Mouse (Mus musculus): ENCODE data around the gene Gm20503.

Gm20503 gene

DNA sequence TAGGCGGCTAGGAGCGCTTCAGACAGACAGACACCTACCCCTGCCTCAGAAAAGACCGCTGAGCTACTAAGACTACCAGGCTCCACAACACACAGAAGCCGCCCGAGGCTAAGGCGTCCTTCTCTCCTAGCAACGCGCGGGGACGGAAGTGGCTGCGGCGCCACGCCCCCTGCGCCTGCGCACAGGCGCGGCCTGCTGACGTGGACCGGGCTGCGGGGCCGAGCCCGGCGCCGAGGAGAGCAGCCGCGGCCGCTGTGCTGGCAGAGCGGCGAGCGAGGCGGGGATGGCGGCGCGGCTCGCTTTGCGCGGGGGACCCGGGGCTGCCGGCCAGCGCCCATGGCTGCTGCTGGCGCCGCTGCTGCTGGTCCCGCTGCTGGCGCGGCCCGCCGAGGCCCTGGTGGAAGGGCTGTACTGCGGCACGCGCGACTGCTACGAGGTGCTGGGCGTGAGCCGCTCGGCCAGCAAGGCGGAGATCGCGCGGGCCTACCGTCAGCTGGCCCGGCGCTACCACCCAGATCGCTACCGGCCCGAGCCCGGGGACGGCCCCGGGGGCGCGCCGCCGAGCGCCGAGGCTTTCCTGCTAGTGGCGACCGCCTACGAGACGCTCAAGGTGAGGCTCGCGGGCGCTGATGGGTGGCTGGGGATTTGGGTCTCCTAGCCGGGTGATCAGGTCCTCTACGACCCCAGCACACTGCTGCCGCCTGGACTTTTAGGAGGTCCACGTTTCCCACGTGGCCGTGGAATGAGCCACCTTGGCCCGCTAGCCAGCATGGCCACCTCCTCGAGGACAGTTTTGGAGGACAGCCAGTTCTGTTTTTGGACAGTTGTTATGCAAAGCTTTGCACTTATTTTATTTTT is at the start of gene Gm20503:
Gene Gm20503 (plus strand): TSS at position 263 of the 858 bp plus-strand sequence.
- peak; percentile 92 for DNase-seq (ENCODE audit: low spot score)

DNA sequence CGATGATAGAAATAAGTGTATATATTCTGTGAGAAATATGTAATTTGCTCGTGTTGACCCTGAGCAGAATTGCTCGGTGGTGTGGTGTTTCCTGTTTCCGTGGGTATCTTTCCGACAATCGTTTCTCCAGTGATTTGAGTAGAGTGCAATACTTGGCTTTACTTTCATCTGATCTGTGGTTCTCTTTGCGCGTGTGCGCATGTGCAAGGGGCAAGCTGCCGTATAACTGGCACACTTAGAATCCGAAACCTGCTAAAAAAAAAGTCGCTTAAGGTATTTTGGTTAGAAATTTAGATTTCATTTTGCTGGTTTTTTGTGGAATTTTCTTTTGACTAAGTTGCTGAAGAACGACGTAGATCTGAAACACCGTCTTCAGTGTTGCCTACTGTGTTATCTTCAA is 41.3 kb upstream of the Gm20503 start:
- no peak for DNase-seq (ENCODE audit: low spot score)

DNA sequence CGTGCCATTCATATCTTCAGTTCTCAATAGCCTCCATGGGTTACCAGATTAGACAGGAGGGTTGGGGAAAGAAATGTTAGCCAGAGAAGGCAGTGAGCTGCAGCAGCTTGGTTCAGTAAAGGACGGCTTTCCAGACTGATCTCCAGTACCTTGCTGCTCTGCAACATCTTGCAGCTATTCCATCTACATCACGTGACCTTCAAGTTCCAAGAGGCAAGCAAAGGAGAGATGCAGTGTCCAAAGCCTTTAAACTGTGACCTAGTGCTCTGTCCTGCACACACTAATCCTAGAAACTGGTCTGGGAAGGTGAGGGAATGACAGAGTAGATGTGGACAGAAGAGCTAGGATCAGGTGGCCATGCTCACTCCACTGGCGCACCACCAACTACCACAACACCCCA is 39.7 kb upstream of the Gm20503 start:
- no peak for DNase-seq (ENCODE audit: low spot score)

DNA sequence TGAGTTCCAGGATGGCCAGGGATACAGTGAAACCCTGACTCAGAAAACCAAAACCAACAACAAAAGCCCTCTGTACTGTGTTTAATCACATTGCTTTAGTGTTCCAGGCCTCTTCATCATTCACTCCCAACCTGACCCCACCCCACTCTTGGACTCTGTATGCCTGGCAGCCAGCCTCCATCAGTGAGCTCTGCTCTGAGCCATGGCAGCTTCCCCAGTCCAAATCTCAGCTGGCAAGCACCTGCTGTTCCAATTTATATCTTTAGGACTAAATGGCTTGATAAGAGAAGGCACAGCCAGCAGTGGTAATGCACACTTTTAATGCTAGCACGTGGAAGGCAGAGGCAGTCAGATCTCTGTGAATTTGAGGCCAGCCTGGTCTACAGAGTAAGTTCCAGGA is 37.9 kb upstream of the Gm20503 start:
- DNase-seq (ENCODE audit: low spot score) = no peak

DNA sequence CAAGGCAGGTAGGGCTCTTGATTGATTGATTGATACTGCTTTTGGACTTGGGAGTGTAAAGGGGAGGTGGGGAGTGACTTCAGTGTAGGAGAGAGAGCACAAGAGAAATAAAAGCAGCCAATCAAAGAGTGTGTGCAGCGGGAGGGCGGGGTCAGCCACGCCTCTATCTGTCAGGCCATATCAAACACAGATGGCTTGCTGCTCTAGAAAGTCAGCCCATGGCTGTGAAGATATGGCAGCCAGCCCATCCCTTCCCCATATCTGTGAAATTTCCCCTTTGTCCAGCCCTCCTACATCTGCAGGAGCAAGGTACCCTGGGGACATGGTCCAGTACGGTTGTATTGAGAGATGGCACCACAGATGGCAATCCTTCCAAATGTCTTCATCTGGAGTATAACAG is 32.3 kb upstream of the Gm20503 start:
- no peak for DNase-seq (ENCODE audit: low spot score)

DNA sequence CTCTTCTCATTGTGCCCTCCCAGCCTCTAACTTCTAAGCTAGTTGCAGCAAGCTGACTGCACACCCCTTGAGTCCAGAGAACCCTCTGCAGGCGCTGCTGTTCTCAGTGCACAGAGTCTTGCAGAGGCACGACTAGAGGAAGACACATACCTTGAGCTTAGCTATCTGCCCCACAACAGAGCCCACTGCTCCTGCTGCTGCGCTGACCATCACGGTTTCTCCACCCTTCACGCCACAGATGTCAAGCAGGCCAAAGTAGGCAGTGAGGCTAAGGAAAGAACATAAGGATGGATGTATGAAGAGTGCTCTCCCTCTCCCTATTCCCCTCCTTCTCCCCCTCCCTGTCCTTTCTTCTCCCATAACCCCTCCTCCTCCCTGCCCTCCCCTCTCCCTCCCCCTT is 27.3 kb upstream of the Gm20503 start:
- no peak for DNase-seq (ENCODE audit: low spot score)

DNA sequence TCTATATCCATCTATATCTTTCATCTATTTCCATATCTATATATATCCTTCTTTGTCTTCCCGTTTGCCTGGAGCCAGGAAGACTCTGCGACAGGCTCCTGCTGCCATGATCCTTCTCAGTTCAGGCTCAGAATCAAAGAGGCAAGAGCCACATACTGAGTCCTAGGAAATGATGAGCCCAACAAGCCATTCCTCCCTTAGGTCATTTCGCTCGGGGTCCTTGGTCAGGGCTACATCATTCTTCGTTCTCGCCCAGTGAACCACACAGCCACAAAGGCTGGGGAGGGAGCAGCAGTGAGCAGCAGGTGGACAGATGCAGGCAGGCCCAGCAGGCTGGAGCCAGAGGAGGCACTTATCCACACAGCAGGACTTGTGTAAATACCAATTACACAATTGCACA is 21.6 kb upstream of the Gm20503 start:
- no peak for DNase-seq (ENCODE audit: low spot score)

DNA sequence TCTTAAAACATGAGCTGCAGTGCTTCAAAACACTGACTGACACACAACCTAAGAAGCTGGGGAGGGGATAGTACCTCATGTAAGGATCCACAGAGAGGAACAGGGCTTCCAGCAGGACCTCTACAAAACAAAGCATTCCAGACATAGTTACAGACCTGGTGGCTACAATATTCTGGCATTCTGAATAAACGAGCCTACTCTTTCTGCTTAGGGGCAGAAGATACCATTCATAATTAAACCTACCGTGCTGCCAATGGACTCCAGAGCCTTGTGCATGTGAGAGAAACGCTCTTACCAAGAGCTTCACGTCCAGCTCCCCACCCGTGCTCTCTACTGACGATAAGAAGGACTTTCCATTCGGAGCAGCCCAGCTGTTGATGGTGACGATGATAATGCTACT is 20.2 kb upstream of the Gm20503 start:
- no peak for DNase-seq (ENCODE audit: low spot score)

DNA sequence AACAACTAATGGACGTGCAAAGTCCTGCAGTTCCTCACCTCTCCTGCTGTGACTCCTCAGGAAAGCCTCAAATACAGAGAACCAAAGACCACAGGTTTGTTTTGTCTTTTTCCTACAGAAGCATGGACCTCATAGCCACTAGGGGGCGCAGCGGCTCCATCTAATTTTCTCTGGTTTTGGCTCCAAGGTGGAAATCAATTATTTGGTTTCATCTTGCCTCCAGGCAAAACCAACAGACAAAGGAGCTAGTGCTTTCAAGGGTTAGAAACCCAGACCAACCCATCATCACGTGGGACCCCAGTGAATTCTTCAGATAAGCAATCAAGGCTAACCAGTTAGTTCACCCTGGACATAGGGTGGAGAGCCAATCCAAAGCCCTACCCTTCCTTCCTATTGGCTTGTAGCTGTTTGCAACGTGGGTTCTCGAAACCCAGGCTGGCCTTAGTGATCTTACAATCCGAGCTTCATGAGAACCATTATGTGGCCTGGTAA is 17.8 kb upstream of the Gm20503 start:
- DNase-seq (ENCODE audit: low spot score) = peak; percentile 84

DNA sequence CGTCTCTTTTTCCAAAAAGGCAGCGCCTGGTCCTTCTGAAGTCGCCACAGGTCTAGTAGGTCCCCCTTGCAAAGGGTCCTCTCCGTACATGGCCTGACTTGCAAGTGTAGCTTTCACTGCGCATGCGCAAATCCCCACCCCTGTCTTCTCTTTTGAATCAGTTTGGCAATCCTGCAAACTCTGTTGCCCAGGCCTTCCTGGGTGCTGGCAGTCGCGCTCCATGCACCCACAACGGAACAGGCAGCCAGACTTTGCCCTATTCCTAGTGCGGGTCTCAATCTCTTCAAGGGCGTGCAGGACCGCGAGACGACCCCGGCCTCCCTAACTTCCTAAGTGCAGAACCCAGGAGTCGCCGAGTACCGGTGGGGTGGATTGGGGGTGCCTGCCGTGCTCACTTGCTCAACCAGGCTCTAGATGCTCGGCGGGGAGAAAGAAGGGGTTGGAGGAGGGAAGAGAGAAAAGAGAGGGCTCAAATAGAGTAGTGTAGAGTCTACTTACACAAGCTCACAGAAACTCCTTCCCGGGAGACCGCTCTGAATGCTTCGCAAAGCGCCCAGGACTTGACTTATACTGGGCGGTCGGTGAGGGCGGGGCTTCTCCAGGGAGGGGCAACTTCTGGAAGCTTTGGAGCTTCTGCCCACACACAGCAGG is 16.3 kb upstream of the Gm20503 start, which contains the start of gene Ptgr1:
Gene Ptgr1 (minus strand): TSS at position 580 of the 651 bp plus-strand sequence.
- peak; percentile 90 for DNase-seq (ENCODE audit: low spot score)

DNA sequence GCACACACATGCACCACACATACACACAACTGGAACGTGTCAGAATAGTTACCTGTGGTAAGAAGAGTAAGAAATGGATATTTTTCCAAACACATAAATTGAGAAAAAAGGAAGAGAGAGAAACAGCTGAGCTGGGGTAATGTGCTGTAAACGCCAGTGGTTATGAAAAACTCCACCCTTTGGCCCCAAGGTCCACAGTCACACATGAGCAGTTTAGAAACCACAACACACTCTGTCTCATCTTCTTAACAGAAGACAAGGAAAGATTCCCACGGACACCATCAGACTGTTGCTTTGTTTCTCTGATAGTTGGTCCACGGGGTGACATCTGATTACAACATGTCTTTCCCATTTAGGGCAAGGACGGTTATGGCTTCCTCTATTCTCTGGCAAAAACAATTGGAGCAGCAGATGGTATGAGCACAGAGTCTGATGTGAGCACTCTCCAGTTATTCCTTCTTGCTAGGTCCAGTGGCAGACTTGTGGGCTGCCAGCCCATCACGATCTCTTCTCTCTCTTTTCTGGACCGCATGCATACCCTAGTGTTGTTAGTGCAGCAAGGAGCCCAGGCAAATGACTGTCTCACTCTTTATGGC is 13.6 kb upstream of the Gm20503 start:
- no peak for DNase-seq (ENCODE audit: low spot score)

DNA sequence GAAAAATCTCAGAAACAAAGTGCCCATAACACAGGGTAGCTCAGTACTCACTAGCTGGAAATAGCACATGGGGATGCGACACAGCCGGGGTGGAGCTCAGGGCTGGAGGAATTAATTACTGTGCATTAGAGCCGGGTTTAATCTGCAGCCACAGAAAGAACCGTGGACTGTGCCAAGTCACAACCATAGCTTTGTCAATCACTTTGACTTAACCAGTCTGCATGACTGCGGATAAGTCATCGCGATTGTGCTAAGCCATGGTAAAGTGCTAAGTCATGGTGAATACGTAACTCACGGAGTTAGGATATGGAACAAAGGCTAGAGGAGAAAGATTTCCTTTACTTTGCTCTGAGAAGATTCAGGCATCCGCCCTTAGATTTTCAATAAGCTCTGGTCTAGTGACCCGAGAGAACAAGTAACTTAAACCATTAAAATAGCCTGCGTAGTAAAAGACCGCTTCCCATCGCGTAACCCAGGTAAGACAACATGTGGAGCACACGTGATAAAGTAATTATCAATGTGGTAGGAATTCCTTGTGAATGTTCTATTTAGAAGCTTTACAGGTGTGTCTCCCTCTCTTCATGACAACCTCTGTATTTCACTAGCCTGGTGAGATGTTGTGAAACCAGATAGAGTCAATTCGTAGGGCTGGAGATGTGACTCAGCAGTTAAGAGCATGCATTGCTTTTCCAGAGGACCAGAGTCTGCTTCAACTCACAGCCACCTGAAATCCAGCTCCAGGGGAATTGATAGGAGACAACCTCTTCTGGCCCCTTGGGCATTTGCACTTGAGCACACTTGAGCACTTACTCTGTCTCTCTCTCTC is 12.2 kb upstream of the Gm20503 start:
- DNase-seq (ENCODE audit: low spot score) = no peak

DNA sequence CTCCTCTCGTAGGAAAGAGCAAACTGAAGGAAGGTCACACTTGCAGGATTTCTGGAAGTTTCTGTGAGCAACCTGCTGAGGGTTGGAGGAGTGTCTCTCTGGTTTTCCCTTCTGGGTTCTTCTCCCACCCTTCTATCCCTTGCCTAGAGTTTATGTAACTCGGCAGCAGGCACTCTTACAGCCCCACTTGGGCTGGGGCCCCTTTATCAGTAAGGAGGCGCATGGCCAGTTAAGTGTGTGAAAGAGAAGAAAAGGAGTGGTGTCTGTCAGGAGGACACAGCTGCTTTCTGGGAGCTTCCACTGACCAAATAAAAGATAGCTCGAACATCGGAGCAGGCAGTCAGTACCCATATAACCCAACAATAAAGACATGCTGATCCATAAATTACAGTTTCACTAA is 10.8 kb upstream of the Gm20503 start:
- no peak for DNase-seq (ENCODE audit: low spot score)

DNA sequence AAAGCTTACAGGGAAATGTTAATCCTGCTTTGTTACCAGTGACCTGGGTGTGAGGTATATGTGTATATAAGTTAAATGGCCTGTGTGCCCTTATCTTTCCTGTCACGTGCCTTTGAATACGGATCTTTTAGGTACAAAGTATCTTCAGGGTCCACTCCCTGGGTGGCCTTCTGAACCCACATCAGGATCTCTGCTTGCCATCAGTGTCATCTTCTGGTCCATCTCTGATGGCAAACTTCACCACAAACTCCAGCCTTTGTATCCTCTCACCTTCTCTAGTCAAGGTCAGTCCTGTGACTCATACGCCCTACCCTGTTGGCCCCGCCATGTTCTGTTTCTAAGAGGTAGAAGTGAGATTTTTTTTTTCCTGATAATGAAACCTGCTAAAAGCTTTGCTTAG is 8.2 kb upstream of the Gm20503 start, which contains the start of gene Dnajc25:
Gene Dnajc25 (plus strand): TSS at position 301 of the 400 bp plus-strand sequence.
- no peak for DNase-seq (ENCODE audit: low spot score)

DNA sequence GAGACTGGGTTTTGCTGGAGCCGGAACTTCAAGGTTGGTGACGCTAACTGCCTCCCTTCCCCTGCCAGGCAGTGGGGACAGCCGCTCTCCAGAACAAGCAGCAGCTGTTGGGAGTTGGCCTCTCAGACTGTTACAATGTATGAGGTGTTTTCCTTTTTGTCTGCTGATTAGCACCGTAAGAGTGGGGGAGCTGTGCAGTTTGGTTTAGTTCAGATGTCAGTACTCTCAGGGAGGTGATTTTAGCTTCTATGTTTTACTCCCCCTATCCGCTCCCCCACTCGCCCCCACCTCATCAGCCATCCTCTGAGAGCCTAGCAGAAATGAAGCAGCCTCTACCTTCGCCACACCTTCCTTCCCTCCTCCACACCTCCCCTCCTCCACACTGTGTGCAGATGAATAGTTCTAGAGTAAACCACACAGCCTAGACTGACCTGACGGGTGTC is 7.7 kb upstream of the Gm20503 start:
- DNase-seq (ENCODE audit: low spot score) = no peak

DNA sequence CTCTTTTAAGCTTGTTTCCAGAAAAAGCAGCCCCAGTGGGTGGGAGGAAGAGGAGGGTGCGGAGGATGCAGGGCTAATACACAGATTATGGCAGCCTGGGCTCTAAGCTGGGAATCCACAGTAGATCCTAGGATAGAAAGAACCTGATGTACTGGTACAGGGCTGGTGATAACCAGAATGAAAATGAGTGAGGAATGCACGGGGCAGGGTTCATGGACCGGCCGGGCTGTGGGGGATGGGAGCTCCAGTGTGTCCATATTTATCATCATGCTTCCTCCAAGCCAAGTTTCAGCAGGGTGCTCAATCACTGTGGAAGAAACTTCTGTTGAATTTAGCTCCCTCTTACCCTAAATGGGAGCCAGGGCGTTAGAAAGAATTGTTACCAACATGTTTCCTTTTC is 5.9 kb upstream of the Gm20503 start:
- peak; percentile 44 for DNase-seq (ENCODE audit: low spot score)

DNA sequence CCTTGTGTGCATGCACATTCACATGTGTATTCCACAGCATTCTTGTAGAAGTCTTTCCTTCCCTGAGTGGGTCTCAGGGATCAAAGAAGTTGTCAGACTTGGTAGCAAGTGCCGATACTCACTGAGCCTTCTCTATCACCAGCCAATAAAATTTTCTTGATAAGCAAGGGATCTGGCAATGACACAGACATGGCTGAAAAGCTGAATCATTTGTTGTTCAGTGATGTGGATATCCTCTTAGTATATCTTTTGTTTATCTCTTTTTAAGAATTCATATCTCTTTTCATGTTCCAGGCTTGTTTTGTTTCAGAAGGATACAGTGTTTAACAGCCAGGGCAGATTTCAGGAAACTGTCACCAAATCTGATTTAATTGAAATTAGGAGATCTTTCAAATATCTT is 4.3 kb upstream of the Gm20503 start:
- DNase-seq (ENCODE audit: low spot score) = no peak

DNA sequence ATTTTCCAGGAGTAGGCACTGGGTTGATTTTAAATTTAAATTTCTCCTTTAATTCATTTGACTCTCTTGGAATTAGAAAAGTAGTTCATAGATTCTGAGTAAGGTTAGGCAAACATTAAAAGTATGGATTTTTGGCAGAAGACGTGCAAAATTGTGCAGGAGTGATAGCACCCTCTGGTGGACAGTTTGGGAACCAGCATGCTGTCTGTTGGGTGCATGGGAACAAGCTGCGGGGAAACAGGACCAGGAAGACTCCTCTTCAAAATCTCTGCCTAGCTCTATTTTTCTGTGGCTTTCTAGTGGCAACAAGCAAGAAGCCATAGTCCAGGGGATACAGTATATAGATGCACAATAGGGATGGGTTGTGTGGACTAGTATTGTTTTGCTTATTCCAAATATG is 3.3 kb upstream of the Gm20503 start:
- DNase-seq (ENCODE audit: low spot score) = peak; percentile 81

DNA sequence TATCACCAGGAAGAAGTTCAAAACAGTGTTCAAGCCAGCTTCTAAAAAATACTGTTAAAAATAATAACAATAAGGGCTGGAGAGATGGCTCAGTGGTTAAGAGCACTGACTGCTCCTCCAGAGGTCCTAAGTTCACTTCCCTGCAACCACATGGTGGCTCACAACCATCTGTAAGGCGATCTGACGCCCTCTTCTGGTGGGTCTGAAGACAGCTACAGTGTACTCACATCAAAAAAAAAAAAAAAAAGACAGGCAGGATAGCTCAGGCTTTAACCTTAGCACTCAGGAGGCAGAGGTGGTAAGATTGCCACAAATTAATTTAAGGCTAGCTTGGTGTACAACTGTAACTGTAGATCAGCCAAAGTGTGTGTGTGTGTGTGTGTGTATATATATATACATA is 2.4 kb upstream of the Gm20503 start:
- DNase-seq (ENCODE audit: low spot score) = peak; percentile 35

DNA sequence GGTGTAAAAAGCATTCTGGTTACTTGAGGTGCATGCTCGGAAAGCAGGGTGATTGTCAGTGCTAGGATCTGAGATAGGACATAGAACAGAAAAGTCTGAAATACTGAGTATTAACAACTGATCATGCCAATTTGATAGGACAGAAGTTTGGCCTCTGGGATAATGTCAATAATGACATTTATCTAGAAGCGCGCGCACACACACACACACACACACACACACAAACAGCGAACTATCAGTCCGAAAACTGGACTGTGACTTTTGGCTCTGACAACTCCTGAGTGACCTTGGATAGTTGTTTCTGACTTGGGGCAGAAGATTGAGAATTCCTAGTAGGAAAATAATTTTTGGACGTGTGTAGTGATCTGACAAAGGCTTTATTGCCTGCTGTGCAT is 793 bp downstream of the Gm20503 start:
- no peak for DNase-seq (ENCODE audit: low spot score)

DNA sequence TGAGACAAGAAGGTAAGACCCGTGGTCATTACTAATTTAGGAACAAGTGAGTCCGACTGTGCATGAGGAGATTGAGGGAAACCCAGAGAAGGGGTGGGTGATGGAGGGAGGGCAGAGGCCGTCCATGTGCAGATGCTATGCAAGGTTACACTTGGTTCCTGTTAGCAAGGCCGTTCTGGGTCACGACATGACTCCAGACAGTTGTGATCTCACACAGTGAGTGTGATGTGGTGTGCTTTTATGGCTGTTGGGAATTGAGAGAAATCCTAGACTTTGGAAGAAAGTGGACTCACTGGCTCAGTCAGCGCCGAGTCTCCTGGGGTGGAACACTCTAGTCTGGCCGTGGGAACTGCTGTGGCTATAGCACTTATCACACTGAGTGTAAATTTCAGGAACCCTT is 3.2 kb downstream of the Gm20503 start:
- no peak for DNase-seq (ENCODE audit: low spot score)

DNA sequence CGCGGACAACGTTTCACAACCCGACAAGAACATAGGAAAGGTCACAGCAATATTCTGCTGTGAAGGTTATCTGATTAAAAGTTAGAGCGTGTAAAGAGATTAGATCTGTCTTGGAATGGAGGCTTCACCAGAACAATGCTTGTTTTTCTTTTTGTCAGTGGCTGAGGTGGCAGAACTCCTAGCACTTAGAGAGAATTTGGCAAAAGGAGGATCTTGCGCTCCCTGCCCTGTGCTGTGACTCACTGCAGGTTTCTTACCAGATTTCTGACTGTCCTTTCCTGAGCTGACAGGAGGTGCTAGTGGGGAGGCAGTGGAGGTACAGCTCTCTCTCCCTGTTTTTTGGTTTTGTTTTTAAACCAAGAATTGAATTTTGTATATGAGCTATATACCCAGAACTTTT is 4.0 kb downstream of the Gm20503 start:
- DNase-seq (ENCODE audit: low spot score) = no peak

Data from urinary bladder, postnatal 14 days (tissue).